Mouse (Mus musculus): ENCODE measurements around the gene Knstrn. TPM values are rescaled to one million over a fixed set of nuclear protein-coding genes. Genes with fewer than 3 reads are reported as not detected.

The Knstrn gene
- polyA plus RNA-seq, 1 experiment from 2014 or later, result 186 TPM

DNA sequence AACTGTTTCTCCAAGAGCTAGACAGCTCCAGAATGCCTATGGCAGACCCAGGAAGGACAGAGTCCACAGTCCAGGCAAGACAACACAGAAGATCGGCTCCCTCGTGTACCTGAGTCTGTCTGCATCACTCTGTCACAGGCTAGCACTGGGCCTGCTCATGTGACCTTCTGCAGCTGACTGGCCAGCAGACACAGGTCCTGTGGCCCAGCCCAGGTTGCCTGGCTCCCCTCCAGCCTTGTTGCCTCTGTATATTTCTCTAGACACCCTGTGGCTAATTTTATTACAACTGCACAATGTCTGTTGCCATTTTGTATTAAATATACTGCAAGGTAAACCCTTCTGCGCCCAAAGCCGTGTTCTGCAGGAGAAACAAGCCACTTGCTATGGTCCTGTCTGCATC, 67.2 kb downstream of the Knstrn start:
- no peak overlapping the region for H3K9ac ChIP-seq (ENCODE audit: low read length)
- DNase-seq (ENCODE audit: low spot score) (no peak), ATAC-seq (ENCODE audit: insufficient number of reproducible peaks, low FRiP score, low TSS enrichment, low read depth) (no peak)
- H3K4me1 ChIP-seq (ENCODE audit: control insufficient read depth, insufficient read depth, low read length), result peaks cover 3% of the 10 kb centered on the region; the same call in 1 of the 2 replicates
- no peak overlapping the region for H3K4me3 ChIP-seq (ENCODE audit: low read depth, low read length)
- 84% methylated on average over 4 of the region's 4 CpGs for WGBS
- H3K9me3 ChIP-seq (ENCODE audit: control insufficient read depth, low read length), result no peaks in the 10 kb centered on the region
- H3K4me2 ChIP-seq (ENCODE audit: low read depth, severe bottlenecking), result no peak overlapping the region
- H3K36me3 ChIP-seq (ENCODE audit: control insufficient read depth, insufficient read depth, low read length), result no peaks in the 10 kb centered on the region; the same call in 1 of the 2 replicates
- H3K27me3 ChIP-seq (ENCODE audit: control insufficient read depth, insufficient read depth, low read length), result 0 out of 2 replicates have a peak, but pooled peaks cover 2% of the 10 kb centered on the region
- H3K27ac ChIP-seq (replicated peaks; ENCODE audit: low read depth, low read length), result no peak overlapping the region

DNA sequence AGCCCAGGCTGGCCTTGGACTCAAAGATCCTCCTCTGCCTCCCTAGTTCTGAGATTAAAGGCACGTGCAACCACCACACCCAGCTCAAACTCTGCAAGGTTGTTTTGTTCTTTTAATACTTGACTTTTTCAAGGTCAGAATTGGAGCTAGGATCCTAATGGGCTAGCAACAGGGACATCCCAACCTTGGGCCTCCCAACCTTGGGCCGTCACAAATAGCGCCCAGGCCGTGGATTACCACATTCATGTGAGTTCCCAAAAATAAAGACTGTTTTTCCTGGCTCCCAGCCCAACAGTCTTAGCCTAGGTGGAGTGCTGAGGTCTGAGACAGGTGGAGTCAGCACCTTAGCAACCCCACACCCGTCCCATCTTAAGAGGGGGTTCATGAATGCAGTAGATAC, 68.2 kb downstream of the Knstrn start:
- WGBS, result 88% methylated on average over 5 of the region's 5 CpGs
- no peak overlapping the region for H3K4me2 ChIP-seq (ENCODE audit: low read depth, severe bottlenecking)
- 0 out of 2 replicates have a peak, but pooled peaks cover 2% of the 10 kb centered on the region for H3K27me3 ChIP-seq (ENCODE audit: control insufficient read depth, insufficient read depth, low read length)
- H3K9me3 ChIP-seq (ENCODE audit: control insufficient read depth, low read length), result no peaks in the 10 kb centered on the region
- ATAC-seq (ENCODE audit: insufficient number of reproducible peaks, low FRiP score, low TSS enrichment, low read depth) (no peak), DNase-seq (ENCODE audit: low spot score) (no peak)
- H3K36me3 ChIP-seq (ENCODE audit: control insufficient read depth, insufficient read depth, low read length), result no peaks in the 10 kb centered on the region; the same call in 1 of the 2 replicates
- H3K9ac ChIP-seq (ENCODE audit: low read length), result no peak overlapping the region
- no peak overlapping the region for H3K27ac ChIP-seq (replicated peaks; ENCODE audit: low read depth, low read length)
- peaks cover 3% of the 10 kb centered on the region; the same call in 1 of the 2 replicates for H3K4me1 ChIP-seq (ENCODE audit: control insufficient read depth, insufficient read depth, low read length)
- H3K4me3 ChIP-seq (ENCODE audit: low read depth, low read length), result no peak overlapping the region

DNA sequence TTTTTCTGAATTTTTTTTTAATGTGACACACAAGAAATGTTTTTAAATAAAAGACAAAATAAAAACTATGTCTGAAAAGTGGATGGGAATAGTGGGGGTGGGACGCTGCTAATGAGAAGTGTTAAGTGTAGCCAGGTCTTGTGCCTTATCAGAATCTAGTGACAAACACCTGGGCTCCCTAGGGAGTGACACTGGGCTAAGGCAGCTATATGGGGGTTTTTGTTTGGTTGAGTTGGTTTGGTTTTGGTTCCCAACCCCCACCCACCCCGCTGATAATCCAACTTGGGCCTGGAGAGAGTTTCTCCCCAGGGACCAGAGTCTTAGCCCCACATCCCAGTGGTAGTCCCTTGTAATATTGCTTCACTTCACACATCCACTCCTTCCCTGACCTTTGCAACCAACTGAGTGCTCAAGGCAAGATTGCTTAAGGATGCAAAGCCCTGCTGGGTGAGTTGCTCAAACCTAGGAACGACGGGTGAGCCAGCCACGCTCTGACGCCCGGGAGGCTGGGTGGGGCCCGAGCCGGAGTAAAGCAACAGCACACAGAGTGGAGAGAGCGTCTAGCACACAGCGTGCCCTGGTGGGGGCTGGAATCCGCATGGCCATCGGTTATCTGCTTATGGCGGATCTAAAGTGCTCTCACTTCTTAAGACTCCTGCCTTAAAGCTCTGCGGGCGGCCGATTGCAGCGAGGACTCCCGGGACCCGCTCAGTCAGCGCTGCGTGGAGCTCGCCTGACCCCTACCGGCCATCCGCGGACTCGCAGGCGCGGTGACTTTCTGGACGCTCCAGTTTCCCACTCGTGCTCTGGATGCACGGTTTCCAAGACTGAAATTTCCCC, 69.3 kb downstream of the Knstrn start:
- no peak overlapping the region for H3K27ac ChIP-seq (replicated peaks; ENCODE audit: low read depth, low read length)
- peak; percentile 28; the same call in 1 of the 2 replicates for ATAC-seq (ENCODE audit: insufficient number of reproducible peaks, low FRiP score, low TSS enrichment, low read depth)
- DNase-seq (ENCODE audit: low spot score), result peak; percentile 93

DNA sequence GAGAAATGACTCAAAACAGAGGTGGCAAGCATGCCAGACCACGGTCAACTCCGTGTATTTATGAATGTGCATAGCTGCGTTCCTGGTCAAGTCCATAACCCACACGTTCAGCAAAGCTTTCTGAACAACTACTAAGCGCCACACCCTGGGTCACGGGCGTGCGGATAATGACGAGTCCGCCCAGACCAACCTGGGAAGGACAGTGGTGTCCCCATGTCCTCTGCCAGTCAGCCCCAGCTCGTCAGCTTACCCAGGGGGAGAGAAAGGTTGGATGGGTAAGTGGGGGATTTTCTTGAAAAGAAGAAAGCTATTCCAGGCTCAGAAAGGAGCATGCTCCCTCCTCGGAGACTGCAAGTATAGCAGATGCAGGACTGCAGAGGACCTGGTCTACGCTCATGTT, 73.6 kb downstream of the Knstrn start:
- no peak for ATAC-seq (ENCODE audit: insufficient number of reproducible peaks, low FRiP score, low TSS enrichment, low read depth)
- 0 out of 2 replicates have a peak overlapping the region, but pooled peaks have one; percentile 12 for H3K4me2 ChIP-seq (ENCODE audit: low read depth, severe bottlenecking)

More for the DNA sequence above, 69.3 kb downstream of the Knstrn start:
- peak overlapping the region; percentile 29 for H3K4me3 ChIP-seq (ENCODE audit: low read depth, low read length)
- H3K9me3 ChIP-seq (ENCODE audit: control insufficient read depth, low read length), result no peaks in the 10 kb centered on the region
- peaks cover 7% of the 10 kb centered on the region; the same call in 1 of the 2 replicates for H3K27me3 ChIP-seq (ENCODE audit: control insufficient read depth, insufficient read depth, low read length)
- no peaks in the 10 kb centered on the region; the same call in 1 of the 2 replicates for H3K36me3 ChIP-seq (ENCODE audit: control insufficient read depth, insufficient read depth, low read length)
- peak overlapping the region; percentile 84 for H3K4me2 ChIP-seq (ENCODE audit: low read depth, severe bottlenecking)
- peaks cover 3% of the 10 kb centered on the region; the same call in 1 of the 2 replicates for H3K4me1 ChIP-seq (ENCODE audit: control insufficient read depth, insufficient read depth, low read length)
- WGBS, result 2% methylated on average over 32 of the region's 32 CpGs
- H3K9ac ChIP-seq (ENCODE audit: low read length), result peak overlapping the region; percentile 56

DNA sequence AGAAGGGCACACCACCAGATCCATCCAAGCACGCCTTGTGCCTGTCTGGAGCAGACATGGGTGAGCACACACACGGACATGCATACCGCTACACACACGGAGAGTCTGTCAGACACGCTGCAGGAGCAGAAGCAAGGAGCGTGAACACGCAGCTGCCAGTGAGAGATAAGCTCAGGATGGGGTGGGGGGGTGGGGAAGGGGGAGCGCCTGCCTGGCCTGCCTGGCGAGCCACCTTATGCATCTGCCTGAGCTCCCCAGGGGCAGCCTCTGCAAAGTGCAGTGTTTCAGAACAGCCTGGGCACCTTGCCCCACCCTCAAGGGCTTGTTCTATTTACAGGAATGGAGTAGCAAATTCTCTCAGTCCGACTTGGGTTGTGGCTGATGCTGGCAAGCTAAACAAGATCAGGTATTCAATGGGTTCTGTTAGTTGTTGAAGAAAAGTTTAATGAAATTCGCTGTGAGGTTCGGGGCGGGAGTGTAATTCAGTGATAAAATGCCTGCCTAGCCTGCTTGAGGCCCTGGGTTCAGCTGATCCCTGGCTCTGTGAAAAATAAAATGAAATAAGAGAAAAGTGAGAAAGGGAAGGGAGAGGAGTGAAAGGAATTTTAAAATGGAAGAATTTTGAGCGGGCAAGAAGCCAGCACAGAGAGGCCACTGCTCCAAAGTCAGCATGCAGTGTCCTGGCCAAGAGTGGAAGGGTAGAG, 74.2 kb downstream of the Knstrn start:
- no peaks in the 10 kb centered on the region for H3K36me3 ChIP-seq (ENCODE audit: control insufficient read depth, insufficient read depth, low read length)
- no peaks in the 10 kb centered on the region for H3K9me3 ChIP-seq (ENCODE audit: control insufficient read depth, low read length)
- ATAC-seq (ENCODE audit: insufficient number of reproducible peaks, low FRiP score, low TSS enrichment, low read depth) (no peak), DNase-seq (ENCODE audit: low spot score) (no peak)
- WGBS, result 32% methylated on average over 14 of the region's 14 CpGs
- H3K9ac ChIP-seq (ENCODE audit: low read length), result no peak overlapping the region
- H3K4me1 ChIP-seq (ENCODE audit: control insufficient read depth, insufficient read depth, low read length), result peaks cover 3% of the 10 kb centered on the region; the same call in 1 of the 2 replicates
- H3K27ac ChIP-seq (replicated peaks; ENCODE audit: low read depth, low read length), result no peak overlapping the region
- H3K4me3 ChIP-seq (ENCODE audit: low read depth, low read length), result no peak overlapping the region
- H3K27me3 ChIP-seq (ENCODE audit: control insufficient read depth, insufficient read depth, low read length), result peaks cover 7% of the 10 kb centered on the region; the same call in 1 of the 2 replicates
- 0 out of 2 replicates have a peak overlapping the region, but pooled peaks have one; percentile 12 for H3K4me2 ChIP-seq (ENCODE audit: low read depth, severe bottlenecking)

More for the DNA sequence above, 73.6 kb downstream of the Knstrn start:
- Histone ChIP-seq H3K27ac (replicated peaks; ENCODE audit: low read depth, low read length) (no peak overlapping the region), H3K4me1 (ENCODE audit: control insufficient read depth, insufficient read depth, low read length) (peaks cover 3% of the 10 kb centered on the region; the same call in 1 of the 2 replicates), H3K9ac (ENCODE audit: low read length) (no peak overlapping the region), H3K27me3 (ENCODE audit: control insufficient read depth, insufficient read depth, low read length) (peaks cover 7% of the 10 kb centered on the region; the same call in 1 of the 2 replicates), H3K4me3 (ENCODE audit: low read depth, low read length) (no peak overlapping the region), H3K9me3 (ENCODE audit: control insufficient read depth, low read length) (no peaks in the 10 kb centered on the region), H3K36me3 (ENCODE audit: control insufficient read depth, insufficient read depth, low read length) (no peaks in the 10 kb centered on the region)
- WGBS, result 73% methylated on average over 13 of the region's 13 CpGs
- DNase-seq (ENCODE audit: low spot score), result no peak

DNA sequence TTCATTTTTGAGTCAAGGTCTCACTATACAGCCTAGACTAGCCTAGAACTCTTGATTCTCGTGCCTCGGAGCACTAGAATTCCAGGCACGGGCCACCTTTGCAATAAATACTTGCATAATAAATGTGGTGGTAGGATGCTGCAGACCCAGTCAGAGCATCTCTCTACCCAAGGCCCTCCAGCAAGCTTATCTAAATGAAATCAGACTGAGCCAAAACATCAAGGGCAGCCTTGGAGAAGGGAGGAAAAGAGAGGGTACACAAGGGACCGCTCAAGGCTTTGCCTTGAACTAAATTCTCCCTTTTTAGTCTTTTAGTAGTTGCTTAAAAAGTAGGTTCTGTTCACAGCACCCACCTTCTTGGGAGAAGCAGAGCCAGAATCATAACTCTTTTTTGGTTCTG, 77.4 kb downstream of the Knstrn start:
- Histone ChIP-seq H3K27me3 (ENCODE audit: control insufficient read depth, insufficient read depth, low read length) (peaks cover 25% of the 10 kb centered on the region), H3K9ac (ENCODE audit: low read length) (no peak overlapping the region), H3K9me3 (ENCODE audit: control insufficient read depth, low read length) (no peaks in the 10 kb centered on the region), H3K4me2 (ENCODE audit: low read depth, severe bottlenecking) (no peak overlapping the region), H3K36me3 (ENCODE audit: control insufficient read depth, insufficient read depth, low read length) (no peaks in the 10 kb centered on the region), H3K27ac (replicated peaks; ENCODE audit: low read depth, low read length) (no peak overlapping the region), H3K4me3 (ENCODE audit: low read depth, low read length) (no peak overlapping the region), H3K4me1 (ENCODE audit: control insufficient read depth, insufficient read depth, low read length) (peaks cover 4% of the 10 kb centered on the region; the same call in 1 of the 2 replicates)
- DNase-seq (ENCODE audit: low spot score), result no peak
- ATAC-seq (ENCODE audit: insufficient number of reproducible peaks, low FRiP score, low TSS enrichment, low read depth), result no peak
- WGBS, result 88% methylated on average over 4 of the region's 4 CpGs

DNA sequence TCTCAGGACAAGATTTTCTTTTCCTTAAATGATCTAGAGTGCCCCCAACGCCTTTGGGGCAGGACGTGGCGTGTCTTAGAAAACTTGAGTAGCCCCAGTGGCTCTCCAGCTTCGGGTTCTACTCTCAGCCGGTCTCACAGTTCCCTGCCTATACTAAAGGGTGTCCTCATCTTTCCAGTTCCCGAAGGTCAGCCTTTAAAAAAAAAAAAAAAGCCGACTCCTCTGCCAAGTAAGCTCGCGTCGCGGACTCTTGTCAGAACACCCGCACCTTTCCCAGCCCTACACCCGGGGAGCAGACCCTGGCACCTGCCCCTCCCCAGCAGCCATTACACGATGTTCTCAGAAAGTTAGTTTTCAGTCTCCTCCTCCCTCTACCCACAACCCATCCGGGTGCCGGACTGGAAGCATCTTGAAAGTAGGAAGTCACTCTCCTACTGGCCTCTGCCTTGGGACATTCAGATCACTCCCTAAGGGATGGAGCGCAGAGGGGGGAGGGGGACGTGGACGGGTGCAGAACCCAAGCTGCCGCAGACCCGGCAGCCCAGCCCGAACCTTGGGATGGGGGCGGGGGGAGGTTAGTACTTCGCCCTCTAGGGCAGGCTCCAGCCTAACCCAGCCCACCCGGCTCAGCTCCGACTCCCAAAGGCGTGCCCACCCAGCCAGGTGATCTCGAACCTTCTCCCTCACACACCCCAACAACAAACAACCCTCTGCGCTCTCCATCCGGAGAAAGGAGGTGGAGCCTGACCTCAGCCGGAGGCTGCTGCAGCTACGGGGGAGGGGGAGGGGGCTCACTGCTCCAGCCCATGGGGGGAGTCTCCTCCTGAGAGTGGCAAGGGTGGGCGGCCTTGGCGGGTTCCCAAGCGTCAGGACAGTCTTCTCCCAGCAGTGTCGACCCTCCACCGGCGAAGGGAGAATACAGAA, 82.4 kb downstream of the Knstrn start:
- Histone ChIP-seq H3K9me3 (ENCODE audit: control insufficient read depth, low read length) (no peaks in the 10 kb centered on the region), H3K4me1 (ENCODE audit: control insufficient read depth, insufficient read depth, low read length) (peaks cover 31% of the 10 kb centered on the region), H3K36me3 (ENCODE audit: control insufficient read depth, insufficient read depth, low read length) (no peaks in the 10 kb centered on the region), H3K4me3 (ENCODE audit: low read depth, low read length) (peak overlapping the region; percentile 45), H3K9ac (ENCODE audit: low read length) (peak overlapping the region; percentile 47), H3K27me3 (ENCODE audit: control insufficient read depth, insufficient read depth, low read length) (peaks cover 60% of the 10 kb centered on the region), H3K4me2 (ENCODE audit: low read depth, severe bottlenecking) (peak overlapping the region; percentile 82), H3K27ac (replicated peaks; ENCODE audit: low read depth, low read length) (no peak overlapping the region)
- DNase-seq (ENCODE audit: low spot score), result peak; percentile 57
- WGBS, result 1% methylated on average over 38 of the region's 38 CpGs
- peak; percentile 22; the same call in 1 of the 2 replicates for ATAC-seq (ENCODE audit: insufficient number of reproducible peaks, low FRiP score, low TSS enrichment, low read depth)

Data from limb, embryonic 11.5 days (tissue).